Comparison of ENCODE assay signal across 10 mouse cellular contexts in the genomic region with DNA sequence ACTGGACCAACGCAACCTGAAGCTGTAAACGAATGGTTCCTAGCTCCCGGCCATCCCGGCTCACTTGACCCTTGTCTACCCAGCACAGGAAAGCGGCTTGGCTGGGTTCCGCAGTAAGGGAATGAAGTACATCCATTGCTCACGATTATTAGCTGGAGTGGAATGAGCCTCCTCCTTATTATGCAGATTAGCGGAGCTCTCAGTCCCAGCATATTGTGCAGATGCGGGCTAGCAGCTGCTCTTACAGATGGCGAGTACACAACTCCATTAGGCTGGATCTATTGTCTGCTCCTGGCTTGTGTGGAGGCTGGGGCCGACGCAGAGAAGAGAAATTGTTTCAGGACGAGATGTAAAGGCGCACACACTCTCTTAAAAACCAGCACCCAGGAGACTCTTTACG.
DNase-seq lines count a peak whose midpoint lies in the region; ATAC-seq lines count a peak whose summit lies in the region.
"Had no signal": no experiment of that assay in that cellular context is flagged by ENCODE, and none has a peak within 500 bp of the region (broad histone marks: within the 10 kb centered on the region; RNA-seq: fewer than 3 reads in every experiment).

No protein-coding gene starts in this region.

- peak overlapping the region; percentile 38 for H3K4me2 ChIP-seq in forebrain, embryonic 14.5 days (ENCODE audit: low read length)
- H3K4me2 ChIP-seq in liver, embryonic 11.5 days, result no peak overlapping the region
- H3K4me2 ChIP-seq: heart, embryonic 15.5 days had no signal

- no peaks in the 10 kb centered on the region for H3K36me3 ChIP-seq in forebrain, embryonic 14.5 days (ENCODE audit: control insufficient read depth, insufficient read depth, low read length)
- H3K36me3 ChIP-seq in liver, embryonic 11.5 days (ENCODE audit: control insufficient read depth, insufficient read depth, low read length), result no peaks in the 10 kb centered on the region
- H3K36me3 ChIP-seq: heart, embryonic 15.5 days had no signal

- H3K9me3 ChIP-seq in forebrain, embryonic 14.5 days (replicated peaks; ENCODE audit: control insufficient read depth, low read length), result no peaks in the 10 kb centered on the region
- H3K9me3 ChIP-seq in liver, embryonic 11.5 days (ENCODE audit: control insufficient read depth, low read length), result no peaks in the 10 kb centered on the region
- H3K9me3 ChIP-seq: heart, embryonic 15.5 days had no signal

- H3K27me3 ChIP-seq in forebrain, embryonic 14.5 days (replicated peaks; ENCODE audit: control insufficient read depth, insufficient read depth, low read length), result no peaks in the 10 kb centered on the region
- H3K27me3 ChIP-seq in liver, embryonic 11.5 days (replicated peaks; ENCODE audit: control insufficient read depth, insufficient read depth, low read length), result no peaks in the 10 kb centered on the region
- H3K27me3 ChIP-seq: heart, embryonic 15.5 days had no signal

- H3K4me1 ChIP-seq in forebrain, embryonic 14.5 days (ENCODE audit: control insufficient read depth, insufficient read depth, low read length), result peaks cover 8% of the 10 kb centered on the region; the same call in 1 of the 2 replicates
- H3K4me1 ChIP-seq in liver, embryonic 11.5 days (replicated peaks; ENCODE audit: control insufficient read depth, insufficient read depth, low read length), result no peaks in the 10 kb centered on the region
- H3K4me1 ChIP-seq: heart, embryonic 15.5 days had no signal

- H3K27ac ChIP-seq in forebrain, embryonic 14.5 days (ENCODE audit: low read depth, low read length), result peak overlapping the region; percentile 70
- H3K27ac ChIP-seq in liver, embryonic 11.5 days (ENCODE audit: low read depth, low read length), result no peak overlapping the region
- H3K27ac ChIP-seq: heart, embryonic 15.5 days had no signal

- ATAC-seq in forebrain, embryonic 14.5 days, result peak; percentile 99
- no peak for ATAC-seq in monocyte, adult 5-6 weeks (replicated peaks; ENCODE audit: insufficient number of reproducible peaks, low FRiP score, low TSS enrichment, poor library complexity, severe bottlenecking)
- no peak for ATAC-seq in liver, embryonic 11.5 days (replicated peaks; ENCODE audit: low FRiP score)

- H3K9ac ChIP-seq in forebrain, embryonic 14.5 days (ENCODE audit: low read length), result peak overlapping the region; percentile 33; the same call in 1 of the 2 replicates
- H3K9ac ChIP-seq in liver, embryonic 11.5 days (ENCODE audit: low read depth, low read length), result no peak overlapping the region
- H3K9ac ChIP-seq: heart, embryonic 15.5 days had no signal

- H3K4me3 ChIP-seq in forebrain, embryonic 14.5 days (ENCODE audit: low read depth, low read length), result 0 out of 2 replicates have a peak overlapping the region, but pooled peaks have one; percentile 3
- H3K4me3 ChIP-seq in liver, embryonic 11.5 days (ENCODE audit: low read depth, low read length), result no peak overlapping the region
- H3K4me3 ChIP-seq: heart, embryonic 15.5 days had no signal

- DNase-seq in heart, adult 11 months, result peak; percentile 82
- no peak for DNase-seq in heart, adult 9 months (ENCODE audit: low spot score in 2 of 2)
- peak; percentile 97 for DNase-seq in forebrain, embryonic 14.5 days (ENCODE audit: low spot score)
- DNase-seq in layer of hippocampus, postnatal 36 days, result peak; percentile 60 to 64
- peak; percentile 82 for DNase-seq in retina, embryonic 14.5 days (ENCODE audit: low spot score)
- DNase-seq in liver, embryonic 11.5 days (ENCODE audit: low spot score), result no peak
- DNase-seq in spleen, postnatal 4 days (ENCODE audit: low spot score in 2 of 2), result no peak
- DNase-seq: lung, adult 2 months had no signal

- 3% methylated on average over 15 of the region's 15 CpGs for WGBS in forebrain, embryonic 14.5 days
- WGBS in liver, embryonic 11.5 days, result 80% methylated on average over 15 of the region's 15 CpGs

Comparison
In these comparisons a context has a peak if more than half of its experiments do, and no peak if none do; other contexts are left out.
1. DNase-seq: peak in heart, adult 11 months (single experiment), forebrain, embryonic 14.5 days (single experiment), layer of hippocampus, postnatal 36 days (2 of 2) and retina, embryonic 14.5 days (single experiment); none in heart, adult 9 months (0 of 2), liver, embryonic 11.5 days (single experiment) and spleen, postnatal 4 days (0 of 2).